Mouse (Mus musculus) heart, postnatal 25 days (tissue): Measurements from ENCODE around the gene Uox. TPM values are rescaled to one million over a fixed set of nuclear protein-coding genes. Genes with fewer than 3 reads are reported as not detected.

ENCODE experiments used
- DNase-seq: peaks from one replicate; pipeline ENCODE4 v3.0.0; 2022; ENCODE audit warnings: low spot score
- intact Hi-C: fragments of 180-260 bp; cut with DNase I; formaldehyde crosslinking; loops from one replicate; pipeline ENCODE4 v1.15.1; 2025
- total RNA-seq, 2 experiments: library from RNA; stranded (reverse); gene quantifications; 2 replicates each; pipeline ENCODE4 v1.2.3; 2021

Gene Uox
- not detected for total RNA-seq

DNA sequence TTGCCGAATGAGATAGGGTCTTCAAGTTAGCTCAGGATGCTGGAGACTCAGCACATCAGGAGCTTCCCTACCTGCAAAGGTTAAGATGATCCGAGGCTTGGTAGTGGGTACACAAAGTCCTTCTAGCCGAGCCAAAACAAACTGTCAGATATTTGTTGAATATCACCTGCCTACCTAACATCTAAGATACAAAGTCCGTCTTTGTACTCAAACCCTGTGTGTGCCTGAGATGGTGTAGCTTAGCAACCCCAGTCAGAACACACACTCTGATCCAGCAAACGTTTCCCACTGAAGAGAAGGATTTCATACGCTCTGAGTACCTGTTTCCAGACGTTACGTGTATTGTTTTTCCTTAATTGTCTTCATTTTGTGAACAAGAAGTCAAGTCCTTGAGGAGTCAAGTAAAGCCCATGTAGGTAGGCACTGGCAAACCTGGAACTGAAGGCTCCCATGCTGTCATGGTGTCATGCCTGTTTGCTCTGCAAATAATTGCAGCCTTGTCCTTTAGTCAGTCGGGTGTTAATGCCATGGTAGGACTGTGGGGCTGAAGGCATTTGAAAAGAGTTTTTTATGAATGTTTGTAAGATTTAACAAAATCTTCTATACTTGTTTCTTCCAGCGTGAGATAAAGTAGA is at the start of gene Uox:
Gene Uox, plus strand, starts transcription at position 279 of the 635 bp plus-strand sequence.
- intact Hi-C loops: no loop called here
- DNase-seq: no peak

DNA sequence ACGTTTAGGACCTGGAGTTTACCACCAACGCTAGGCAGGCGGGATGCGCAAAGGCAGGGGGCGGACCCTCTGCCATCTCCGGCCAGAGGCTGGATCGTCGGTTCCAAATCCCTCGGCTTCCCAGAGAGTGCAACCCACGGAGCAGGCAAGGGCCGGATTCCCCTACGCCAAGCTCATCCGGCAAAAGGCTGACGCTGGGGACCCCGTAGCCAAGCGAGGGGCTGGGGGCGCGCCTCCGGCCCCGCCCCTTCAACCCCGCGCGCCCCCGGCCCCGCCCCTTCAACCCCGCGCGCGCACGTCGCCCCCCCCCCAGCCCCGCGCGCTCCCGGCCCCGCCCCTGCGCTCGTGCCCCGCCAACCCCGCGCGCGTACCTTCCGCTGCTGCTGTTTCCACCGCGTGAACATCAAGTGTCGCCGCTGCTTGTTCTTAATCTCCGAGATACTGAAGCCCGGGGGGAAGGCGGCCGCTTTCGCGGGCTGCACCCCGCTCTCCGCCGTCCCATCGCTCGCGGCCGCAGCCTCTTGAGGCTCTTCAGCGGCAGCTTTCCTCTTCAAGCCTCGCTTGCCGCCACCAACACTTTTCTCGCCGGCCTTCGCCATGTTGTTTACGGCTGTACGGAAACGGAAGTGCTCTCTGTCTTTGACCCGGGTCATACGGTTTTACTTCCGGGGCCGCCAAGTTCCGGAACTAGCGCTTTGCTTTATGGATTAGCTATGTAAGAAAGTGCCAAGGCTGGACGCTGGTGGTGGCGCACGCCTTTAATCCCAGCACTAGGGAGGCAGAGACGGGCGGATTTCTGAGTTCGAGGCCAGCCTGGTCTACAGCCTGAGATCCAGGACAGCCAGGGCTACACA is 49.2 kb upstream of the Uox start, which contains the start of gene Rpf1:
Gene Rpf1, minus strand, starts transcription at position 632 of the 854 bp plus-strand sequence.
- intact Hi-C loops: loop anchor here (5.0 kb wide), 1 partner anchor 291 kb away; the partner anchor contains the start of gene Prkacb
- DNase-seq: peak; percentile 84

DNA sequence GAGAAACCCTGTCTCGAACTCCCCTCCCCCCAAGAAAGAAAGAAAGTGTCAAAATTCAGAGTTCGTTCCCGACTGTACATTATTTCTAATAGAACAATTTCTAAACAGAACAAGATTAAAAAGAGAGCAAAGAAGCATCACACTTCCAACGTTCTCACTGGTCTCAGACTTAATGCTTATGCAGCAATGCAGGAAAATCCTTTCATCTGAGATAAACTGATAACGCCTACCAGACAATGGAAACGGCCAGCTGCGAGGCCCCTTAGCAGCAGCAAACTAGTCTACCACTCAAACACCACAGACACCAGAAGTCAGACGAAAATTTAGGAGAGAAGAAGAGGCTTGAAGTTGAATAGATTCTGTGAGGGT is 48.6 kb upstream of the Uox start:
- intact Hi-C loops: loop anchor here (5.0 kb wide), 1 partner anchor 291 kb away; the partner anchor contains the start of gene Prkacb
- DNase-seq: no peak

DNA sequence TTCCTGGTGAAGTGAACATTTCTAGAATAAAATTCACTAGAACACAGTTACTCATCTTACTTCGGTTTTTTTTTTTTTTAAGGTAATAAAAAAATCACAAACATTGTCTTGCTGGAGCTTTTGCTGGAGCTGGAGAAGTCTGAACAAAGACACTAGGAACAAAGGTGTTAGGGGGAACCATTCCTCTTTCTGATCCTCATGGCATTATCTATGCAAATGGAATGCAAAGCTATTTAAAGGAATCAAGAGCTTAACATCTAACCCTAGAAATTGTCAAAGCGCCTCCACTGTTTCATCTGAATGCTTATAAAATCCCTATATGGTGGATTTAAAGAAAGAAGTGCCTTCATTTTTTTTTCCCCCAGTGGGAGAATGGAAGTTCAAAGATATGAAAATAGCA is 41.9 kb upstream of the Uox start:
- intact Hi-C loops: no loop called here
- no peak for DNase-seq

DNA sequence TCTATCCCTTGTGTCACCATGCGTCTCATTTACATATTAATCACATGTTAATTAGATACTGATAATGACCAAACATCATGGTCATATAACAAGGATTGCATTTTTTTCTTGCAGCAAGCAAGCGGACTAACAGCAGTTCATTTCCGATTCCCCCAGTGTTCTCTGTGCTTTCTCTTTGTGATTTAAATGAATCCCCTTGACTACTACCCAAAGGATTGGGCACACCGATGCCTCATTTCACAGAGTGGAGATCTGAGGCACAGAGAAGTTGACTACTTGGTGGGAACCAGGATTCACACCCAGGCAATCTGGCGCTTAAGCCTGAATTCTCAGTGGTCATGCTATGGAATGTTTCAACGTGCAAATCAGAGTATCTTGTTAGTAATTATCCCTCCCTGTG is 35.2 kb upstream of the Uox start:
- intact Hi-C loops: no loop called here
- no peak for DNase-seq

DNA sequence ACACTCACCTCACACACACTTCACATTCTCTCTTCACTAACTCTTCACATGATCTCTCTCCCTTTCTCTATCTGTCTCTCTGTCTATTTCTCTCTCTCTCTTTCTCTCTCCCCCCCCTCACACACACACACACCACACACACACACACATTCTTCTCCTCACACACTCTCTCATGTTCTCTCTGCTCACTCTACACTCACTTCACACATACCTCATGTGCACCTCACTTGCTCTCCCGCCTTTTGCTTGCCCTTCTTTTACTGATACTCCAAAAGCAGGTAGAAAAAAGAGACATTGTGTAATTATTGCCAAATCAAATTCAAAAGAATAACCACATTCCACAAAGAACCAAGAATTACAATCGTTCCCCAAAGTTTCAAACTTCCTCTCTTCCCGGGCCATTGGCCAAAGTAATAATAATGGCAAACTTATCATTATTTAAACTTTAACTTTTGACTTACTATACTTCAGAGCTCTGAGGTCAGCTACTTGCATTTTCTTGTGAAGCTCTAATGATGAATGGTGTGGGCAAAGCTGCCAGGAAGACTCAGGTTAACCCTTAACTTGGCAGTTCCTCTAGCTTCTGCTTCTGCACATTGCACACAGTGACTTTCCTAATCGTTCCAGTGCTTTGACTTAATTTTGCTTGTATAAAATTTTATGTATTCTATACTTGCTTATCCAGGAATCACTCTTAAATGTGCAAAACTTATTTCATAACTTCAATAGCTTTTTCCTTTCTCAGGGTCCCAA is 29.5 kb upstream of the Uox start:
- intact Hi-C loops: no loop called here

DNA sequence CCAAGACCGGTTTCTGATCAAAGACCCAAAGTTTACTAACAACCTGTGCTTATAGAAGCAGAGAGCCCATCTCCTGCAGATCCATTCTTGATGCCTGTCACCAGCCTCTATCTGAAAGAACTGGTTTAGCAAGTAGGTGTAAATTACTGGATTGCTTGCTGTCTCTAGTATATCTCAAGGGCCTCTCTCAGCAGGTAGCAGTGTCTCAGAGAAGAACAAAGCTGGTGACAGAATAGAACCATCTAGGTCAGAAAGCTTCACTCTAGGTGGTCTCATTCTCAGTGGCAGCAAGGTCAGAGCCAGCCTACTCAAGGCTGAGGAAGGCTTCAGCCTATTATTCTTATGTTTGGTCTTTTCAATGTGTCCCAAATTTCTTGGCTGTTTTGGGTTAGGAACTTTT is 26.6 kb upstream of the Uox start:
- intact Hi-C loops: no loop called here
- DNase-seq: no peak

More for the DNA sequence above, 29.5 kb upstream of the Uox start:
- no peak for DNase-seq

DNA sequence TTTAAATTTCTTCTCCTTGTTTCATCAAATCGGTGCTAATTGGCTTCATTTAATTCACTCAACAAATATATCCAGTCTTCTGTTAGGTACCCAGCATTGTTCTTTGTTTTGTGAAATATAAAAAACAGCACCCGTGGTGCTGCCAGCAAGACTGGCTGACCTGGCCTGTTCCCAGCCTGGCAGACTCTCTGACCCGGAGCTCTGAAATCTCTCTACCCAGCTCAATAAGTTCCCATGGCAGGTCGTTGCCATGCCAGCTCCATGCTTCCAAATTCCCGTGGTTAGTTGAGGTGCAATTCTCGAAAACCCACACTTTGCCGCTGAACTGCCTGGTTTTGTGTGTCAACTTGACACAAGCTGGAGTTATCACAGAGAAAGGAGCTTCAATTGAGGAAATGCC is 15.4 kb upstream of the Uox start:
- no peak for DNase-seq
- intact Hi-C loops: no loop called here

DNA sequence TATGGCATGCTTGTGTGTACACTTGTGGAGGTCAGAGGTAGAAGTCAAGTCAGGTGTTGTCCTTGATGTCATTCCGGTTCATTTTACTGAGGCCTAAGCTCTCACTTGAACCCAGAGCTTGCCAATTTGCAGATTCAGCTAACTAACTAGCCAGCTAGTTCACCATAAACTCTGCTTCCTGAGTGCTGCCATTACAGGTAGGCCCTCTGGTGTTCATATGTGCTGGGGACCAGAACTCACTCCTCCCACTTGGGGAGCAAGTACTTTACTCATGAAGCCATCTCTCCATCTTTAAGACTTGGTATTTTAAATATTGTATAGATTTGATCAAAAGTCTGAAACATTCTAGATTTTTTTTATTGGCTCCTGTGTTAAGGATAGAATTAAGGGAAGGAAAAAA is 13.7 kb upstream of the Uox start:
- intact Hi-C loops: no loop called here
- no peak for DNase-seq

DNA sequence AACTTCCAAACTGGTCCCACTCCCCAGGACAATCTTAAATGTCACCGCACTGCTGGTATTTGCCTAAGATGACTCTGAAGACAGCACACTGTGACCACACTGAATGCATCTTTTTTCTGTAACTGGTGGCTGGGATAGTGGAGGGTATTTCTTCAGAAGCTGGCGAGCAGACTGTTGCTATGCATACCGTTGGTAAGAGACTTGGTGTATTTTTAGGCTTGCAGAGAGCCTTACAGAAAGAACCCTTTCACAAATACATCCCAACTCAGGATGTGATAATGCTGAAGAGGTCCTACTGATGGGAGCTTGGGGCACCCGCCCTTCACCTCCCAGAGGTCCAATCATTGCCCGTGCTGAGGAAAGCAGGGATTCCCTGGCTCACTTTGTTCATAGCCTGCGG is 12.7 kb upstream of the Uox start:
- DNase-seq: no peak
- intact Hi-C loops: no loop called here

DNA sequence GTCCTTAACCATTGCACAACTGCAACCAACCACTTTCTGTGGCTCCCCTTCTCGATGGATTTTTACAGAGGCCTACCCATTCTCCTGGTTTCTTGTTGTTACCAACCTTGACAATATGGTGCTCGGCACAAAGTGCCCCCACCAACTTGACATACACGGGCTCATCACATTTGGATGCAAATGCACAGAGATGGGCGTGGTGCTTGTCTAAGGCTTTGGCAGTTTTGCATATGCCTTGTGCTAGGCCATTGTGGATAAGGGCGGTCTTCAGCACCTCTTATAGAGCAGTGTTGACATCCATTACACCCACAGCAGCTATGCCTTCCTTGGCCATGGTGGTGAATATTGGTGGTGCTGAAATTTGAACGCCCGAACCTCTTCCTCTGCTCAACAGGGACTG is 7.3 kb upstream of the Uox start:
- intact Hi-C loops: loop anchor here (5.0 kb wide), 1 partner anchor 216 kb away; no protein-coding TSS in a partner anchor
- DNase-seq: no peak

DNA sequence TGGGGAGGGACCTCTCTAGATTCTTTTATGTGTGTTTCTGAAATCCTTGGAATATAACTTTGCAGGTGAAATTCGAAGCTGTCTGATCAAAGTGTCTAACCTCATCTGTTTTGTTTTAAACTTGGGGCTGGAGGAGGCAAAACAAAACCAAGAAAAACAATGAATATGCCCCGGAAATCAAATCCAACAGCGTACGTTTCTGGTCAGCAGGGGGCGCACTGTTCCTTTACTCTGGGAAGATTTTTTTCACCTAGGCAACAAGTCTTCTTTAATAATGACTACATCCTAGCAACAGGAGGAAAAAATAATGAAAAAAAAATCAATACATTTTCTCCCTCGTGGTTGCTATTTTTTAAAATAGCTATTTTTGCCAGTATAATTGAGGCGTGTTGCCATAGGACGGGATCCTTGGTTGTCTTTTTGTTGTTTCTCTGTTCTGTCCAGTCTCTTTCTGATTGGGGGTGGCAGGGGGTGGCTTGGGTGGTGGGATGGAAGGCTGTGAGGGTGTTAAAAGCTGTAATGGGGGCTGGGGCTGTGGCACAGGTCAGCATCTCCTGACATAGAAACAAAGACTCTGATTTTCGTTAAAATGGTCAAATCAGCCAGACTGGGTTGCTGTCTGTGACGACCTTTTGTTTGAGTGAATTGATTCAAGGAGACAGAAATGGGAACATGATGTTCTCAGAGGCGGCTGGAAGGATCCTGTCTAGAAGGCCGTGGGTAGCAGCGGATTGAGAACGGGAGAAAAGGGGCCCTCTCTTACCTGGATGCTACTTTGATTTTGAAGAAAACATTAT is 5.8 kb upstream of the Uox start:
- intact Hi-C loops: loop anchor here (1.0 to 5.0 kb wide), 3 partner anchors 217 to 351 kb away; no protein-coding TSS in a partner anchor
- peak; percentile 14 for DNase-seq

DNA sequence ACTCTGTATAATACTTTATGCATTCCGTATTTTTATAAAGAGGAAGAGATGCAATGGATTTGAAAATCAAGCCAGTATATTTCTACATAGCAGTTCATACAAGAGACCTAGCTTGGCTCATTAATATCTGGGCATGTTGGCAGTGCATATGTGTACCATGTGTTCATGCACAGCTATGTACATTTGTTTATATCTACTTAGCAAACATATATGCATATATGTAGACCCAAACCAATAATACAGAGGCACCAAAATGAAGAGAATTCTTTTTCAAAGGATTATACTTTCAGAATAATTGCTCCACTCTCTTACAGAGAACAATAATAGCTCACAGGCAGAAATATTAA is 5.2 kb upstream of the Uox start:
- intact Hi-C loops: loop anchor here (2.0 kb wide), 1 partner anchor 218 kb away; no protein-coding TSS in a partner anchor
- no peak for DNase-seq

DNA sequence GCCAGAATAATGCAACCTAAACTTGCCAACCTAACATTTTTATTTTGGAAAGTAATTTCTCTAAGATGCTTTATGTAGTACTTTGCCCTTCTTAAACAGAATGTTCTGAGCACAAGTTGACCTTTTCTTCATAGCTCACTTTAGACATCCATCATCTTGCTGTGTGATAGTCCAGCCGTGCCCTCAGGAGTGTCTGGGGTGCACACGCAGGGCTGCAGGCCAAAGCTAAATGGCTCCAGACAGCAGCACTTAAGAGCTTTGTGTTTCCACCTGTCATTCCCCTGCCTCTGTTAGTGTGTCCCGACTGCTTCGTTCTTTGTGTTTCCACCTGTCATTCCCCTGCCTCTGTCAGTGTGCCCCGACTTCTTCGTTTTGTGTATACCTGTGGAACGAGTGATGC is 2.9 kb upstream of the Uox start:
- intact Hi-C loops: no loop called here
- DNase-seq: no peak

DNA sequence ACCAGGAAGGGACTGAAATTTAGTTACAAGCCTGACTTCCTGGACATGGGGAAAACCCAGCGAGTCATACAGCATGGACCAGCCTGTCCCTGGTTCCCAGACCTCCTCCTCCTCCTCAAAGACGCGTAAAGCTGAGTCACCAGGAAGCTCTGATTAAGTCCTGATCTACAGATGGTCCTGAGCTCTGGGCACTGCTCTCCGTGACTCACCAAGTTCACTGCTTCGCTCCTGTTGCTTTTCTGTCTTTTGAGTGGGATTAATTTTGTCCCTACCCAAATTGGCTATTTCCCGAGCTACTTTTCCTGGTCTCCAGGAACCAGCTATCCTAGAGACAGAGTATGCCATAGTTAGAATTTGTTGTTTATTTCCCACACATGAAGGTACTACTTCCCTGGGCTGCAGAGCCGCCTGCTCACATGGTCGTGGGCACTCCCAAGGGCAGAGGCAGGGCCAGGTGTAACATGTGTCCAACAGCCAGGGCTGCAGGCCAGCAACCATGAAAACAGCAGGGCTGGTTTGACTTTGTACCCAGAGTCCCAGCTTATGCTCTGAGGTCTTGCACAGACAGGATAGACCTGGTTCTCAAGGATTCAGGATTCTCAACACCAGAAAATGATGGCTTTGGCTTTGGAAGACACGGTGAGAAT is 2.2 kb upstream of the Uox start:
- no peak for DNase-seq
- intact Hi-C loops: no loop called here

DNA sequence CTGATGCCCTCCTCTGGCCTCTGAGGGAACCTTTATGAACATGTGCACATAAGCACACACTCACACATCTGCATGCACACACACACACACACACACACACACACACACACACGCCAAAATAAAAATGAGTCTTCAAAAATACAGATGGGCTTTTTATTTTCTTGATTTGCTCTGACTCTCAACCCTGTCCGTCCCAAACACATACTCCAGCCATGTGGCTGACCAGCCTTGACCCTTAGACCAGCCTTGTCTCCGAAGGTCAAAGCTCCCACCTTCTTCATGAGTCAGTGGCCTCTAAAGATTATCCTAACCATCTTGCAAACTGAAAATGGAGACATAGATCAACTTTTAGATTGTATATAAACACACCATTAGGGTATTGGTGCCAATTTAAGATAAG is 632 bp upstream of the Uox start:
- DNase-seq: no peak
- intact Hi-C loops: no loop called here

DNA sequence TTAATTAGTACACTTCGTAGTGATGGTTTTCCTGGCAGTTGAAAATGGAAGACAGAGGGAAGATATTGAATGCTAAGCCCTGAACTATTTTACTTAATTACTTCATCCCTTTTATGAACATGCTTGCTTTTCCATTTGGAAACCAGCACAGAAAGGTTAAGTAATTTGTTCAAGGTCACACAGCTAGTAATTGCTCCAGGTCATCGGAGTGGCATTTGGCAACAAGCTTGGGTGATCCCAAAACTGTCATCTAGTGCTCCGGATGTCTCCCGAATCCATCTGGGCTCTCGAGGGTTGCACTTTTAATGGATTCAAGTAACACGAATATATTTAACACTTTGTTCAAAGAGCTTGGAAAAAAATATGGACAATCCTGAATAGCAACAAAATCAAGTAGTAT is 713 bp downstream of the Uox start:
- intact Hi-C loops: no loop called here
- no peak for DNase-seq

DNA sequence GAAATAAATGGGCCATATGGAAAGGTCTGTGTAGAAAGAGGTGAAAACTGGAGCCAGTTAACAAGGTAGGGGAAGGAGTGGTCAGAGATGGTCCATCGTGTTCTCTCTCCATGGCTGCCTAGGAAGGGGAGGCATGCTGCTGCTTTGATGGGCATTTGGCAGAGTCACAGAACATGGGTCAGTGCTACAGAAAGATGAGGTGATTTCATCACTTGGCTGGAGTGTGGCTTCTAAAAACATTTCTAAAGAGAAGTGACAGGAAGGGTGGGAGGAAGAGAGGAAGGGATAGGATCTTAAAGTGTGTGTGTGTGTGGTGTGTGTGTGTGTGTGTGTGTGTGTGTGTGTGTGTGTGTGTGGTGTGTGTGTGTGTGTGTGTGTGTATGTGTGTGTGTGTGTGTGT is 1.1 kb downstream of the Uox start:
- intact Hi-C loops: no loop called here
- DNase-seq: no peak

DNA sequence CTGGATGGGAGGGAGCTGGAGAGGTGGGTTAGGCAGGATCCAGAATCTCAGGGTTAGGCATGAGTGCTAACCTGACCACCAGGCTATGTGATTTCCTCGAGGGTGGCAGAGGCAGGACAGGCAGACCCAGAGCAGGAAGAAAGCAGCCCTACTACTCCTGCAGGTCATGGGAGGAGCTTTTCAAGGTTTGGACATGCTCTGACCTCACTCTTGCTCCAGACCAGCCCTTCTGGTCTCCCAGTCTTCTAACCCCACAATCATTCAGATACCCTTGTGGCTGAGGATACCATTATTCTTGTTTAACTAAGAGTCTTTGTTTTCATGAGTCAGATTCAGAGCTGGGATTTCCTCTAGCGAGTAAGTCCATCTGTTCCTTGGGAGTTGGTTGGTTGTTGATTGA is 7.4 kb downstream of the Uox start:
- intact Hi-C loops: no loop called here
- no peak for DNase-seq
